Mouse (Mus musculus) forebrain, embryonic 13.5 days (tissue): ENCODE data around the gene Strap. TPM values are rescaled to one million over a fixed set of nuclear protein-coding genes. Genes with fewer than 3 reads are reported as not detected.

ENCODE experiments used
- ATAC-seq: fragments of 200-750 bp; cut with Nextera tagmentation; 2 replicates; pipeline ENCODE4 v1.8.0; 2017
- H3K27ac ChIP-seq: fragments of 300-500 bp; sonication (generic); 2 replicates; pipeline ENCODE4 v1.5.1; 2015; ENCODE audit warnings: inconsistent platforms, mild to moderate bottlenecking, moderate library complexity
- H3K27me3 ChIP-seq: fragments of 300-500 bp; sonication (generic); 2 replicates; pipeline ENCODE4 v1.6.1; 2015; ENCODE audit warnings: mild to moderate bottlenecking, inconsistent platforms
- H3K36me3 ChIP-seq: fragments of 300-500 bp; sonication (generic); 2 replicates; pipeline ENCODE4 v1.6.1; 2015; ENCODE audit warnings: mild to moderate bottlenecking, inconsistent platforms; ENCODE audit not compliant: poor library complexity, severe bottlenecking
- H3K4me1 ChIP-seq: fragments of 300-500 bp; sonication (generic); 2 replicates; pipeline ENCODE4 v1.6.1; 2015; ENCODE audit warnings: inconsistent platforms
- H3K4me2 ChIP-seq: fragments of 300-500 bp; sonication (generic); 2 replicates; pipeline ENCODE4 v1.6.1; 2015; ENCODE audit warnings: inconsistent platforms, mild to moderate bottlenecking, moderate library complexity
- H3K4me3 ChIP-seq: fragments of 300-500 bp; sonication (generic); 2 replicates; pipeline ENCODE4 v1.5.1; 2015; ENCODE audit warnings: mild to moderate bottlenecking, inconsistent platforms
- H3K9ac ChIP-seq: fragments of 300-500 bp; sonication (generic); 2 replicates; pipeline ENCODE4 v1.6.1; 2015; ENCODE audit warnings: mild to moderate bottlenecking, inconsistent platforms
- H3K9me3 ChIP-seq: fragments of 300-500 bp; sonication (generic); replicated peaks from 2 replicates; pipeline ENCODE4 v1.6.1; 2016; ENCODE audit warnings: inconsistent platforms
- whole genome bisulfite sequencing: fragments of 180-500 bp; shearing (Covaris S2); methylation state at CpG from one replicate; pipeline ENCODE4 v1.1.7; 2015; 5-methylcytosine and 5-hydroxymethylcytosine counted together
- polyA plus RNA-seq: library from polyadenylated mRNA; unstranded; fragments of >200 nt; fragmentation: Nextera tagmentation; extraction: Ambion mirVana; gene quantifications from 2 replicates; pipeline ENCODE4 v1.2.1, GENCODE M21; 2015

Gene Strap
- polyA plus RNA-seq, 1 experiment from 2014 or later: 194 TPM

GRCm38 (mm10) chr6:137760966-137761365 is 26.1 kb downstream of the Strap start:
- Histone ChIP-seq H3K27me3 (no peaks in the 10 kb centered on the region), H3K9me3 (no peaks in the 10 kb centered on the region), H3K9ac (no peak overlapping the region), H3K36me3 (no peaks in the 10 kb centered on the region), H3K4me2 (no peak overlapping the region; the same call in 1 of the 2 replicates), H3K4me3 (no peak overlapping the region), H3K4me1 (peaks cover 5% of the 10 kb centered on the region; the same call in 1 of the 2 replicates), H3K27ac (no peak overlapping the region)
- ATAC-seq: no peak
- WGBS: 57% methylated on average over 15 of the region's 15 CpGs

DNA sequence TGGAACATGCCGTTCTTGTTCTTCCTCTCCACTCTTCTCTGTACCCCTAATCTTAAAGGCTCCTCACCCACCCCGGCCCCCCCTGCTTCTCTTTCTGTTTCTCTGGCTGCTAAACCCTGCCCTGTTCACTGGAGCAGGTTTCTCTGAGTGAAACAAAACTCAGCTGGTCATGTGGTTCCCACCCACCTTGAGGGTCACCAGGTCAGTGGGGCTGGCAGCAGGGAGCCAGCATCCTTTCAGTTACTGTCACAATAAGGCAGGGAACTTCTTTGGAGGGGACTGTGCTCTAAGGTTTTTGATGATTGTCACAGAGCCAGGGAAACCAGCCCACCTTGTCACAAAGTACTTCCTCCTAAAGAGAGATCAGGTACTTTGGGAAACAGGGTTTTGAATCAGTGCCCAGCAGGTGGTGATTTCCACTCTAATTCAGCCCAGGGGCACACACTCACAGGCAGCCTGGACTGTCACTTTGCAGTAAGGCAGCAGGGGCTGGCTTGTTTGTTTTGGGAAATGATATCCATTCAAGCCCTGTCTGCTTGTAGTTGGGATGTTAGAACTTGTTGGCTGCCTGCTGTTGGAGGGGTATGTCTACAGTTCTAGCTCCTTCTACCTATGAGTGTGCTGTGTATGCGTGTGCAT is 29.8 kb downstream of the Strap start:
- Histone ChIP-seq H3K9me3 (no peaks in the 10 kb centered on the region), H3K27me3 (no peaks in the 10 kb centered on the region), H3K27ac (no peak overlapping the region), H3K4me3 (no peak overlapping the region), H3K36me3 (no peaks in the 10 kb centered on the region), H3K4me1 (peaks cover 5% of the 10 kb centered on the region; the same call in 1 of the 2 replicates), H3K4me2 (no peak overlapping the region), H3K9ac (no peak overlapping the region)
- peak; percentile 37; the same call in 1 of the 2 replicates for ATAC-seq
- WGBS: 38% methylated on average over 3 of the region's 3 CpGs

DNA sequence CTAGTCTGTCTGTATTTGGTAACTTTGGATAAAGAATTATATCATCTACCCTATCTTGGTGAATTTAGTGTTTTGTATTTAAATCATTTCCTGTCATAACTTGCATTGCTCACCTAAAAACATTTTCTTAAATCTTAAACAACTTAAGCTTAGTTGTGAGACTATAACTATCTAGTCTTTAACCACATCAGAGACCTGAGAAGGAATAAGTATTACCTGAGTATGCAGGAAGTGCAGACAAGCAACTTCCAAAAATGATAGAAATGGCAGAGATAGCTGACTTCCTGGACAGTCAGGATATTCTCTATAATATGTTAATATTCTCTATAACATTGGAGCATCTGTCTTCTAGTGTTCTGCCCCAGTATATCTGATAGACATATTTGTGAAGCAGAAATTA is 31.3 kb downstream of the Strap start:
- Histone ChIP-seq H3K9me3 (no peaks in the 10 kb centered on the region), H3K36me3 (no peaks in the 10 kb centered on the region), H3K27ac (no peak overlapping the region)

GRCm38 (mm10) chr6:137771621-137772250 is 36.9 kb downstream of the Strap start:
- H3K4me3 ChIP-seq: no peak overlapping the region
- H3K9ac ChIP-seq: no peak overlapping the region
- H3K4me2 ChIP-seq: no peak overlapping the region
- ATAC-seq: no peak
- WGBS: 88% methylated on average over 3 of the region's 3 CpGs
- no peaks in the 10 kb centered on the region for H3K36me3 ChIP-seq
- no peak overlapping the region for H3K27ac ChIP-seq
- no peaks in the 10 kb centered on the region for H3K4me1 ChIP-seq
- H3K27me3 ChIP-seq: no peaks in the 10 kb centered on the region
- H3K9me3 ChIP-seq: no peaks in the 10 kb centered on the region

More for the DNA sequence above, 31.3 kb downstream of the Strap start:
- H3K4me2 ChIP-seq: no peak overlapping the region
- H3K4me3 ChIP-seq: no peak overlapping the region
- H3K27me3 ChIP-seq: no peaks in the 10 kb centered on the region
- no peak overlapping the region for H3K9ac ChIP-seq
- H3K4me1 ChIP-seq: peaks cover 5% of the 10 kb centered on the region; the same call in 1 of the 2 replicates
- ATAC-seq: no peak

DNA sequence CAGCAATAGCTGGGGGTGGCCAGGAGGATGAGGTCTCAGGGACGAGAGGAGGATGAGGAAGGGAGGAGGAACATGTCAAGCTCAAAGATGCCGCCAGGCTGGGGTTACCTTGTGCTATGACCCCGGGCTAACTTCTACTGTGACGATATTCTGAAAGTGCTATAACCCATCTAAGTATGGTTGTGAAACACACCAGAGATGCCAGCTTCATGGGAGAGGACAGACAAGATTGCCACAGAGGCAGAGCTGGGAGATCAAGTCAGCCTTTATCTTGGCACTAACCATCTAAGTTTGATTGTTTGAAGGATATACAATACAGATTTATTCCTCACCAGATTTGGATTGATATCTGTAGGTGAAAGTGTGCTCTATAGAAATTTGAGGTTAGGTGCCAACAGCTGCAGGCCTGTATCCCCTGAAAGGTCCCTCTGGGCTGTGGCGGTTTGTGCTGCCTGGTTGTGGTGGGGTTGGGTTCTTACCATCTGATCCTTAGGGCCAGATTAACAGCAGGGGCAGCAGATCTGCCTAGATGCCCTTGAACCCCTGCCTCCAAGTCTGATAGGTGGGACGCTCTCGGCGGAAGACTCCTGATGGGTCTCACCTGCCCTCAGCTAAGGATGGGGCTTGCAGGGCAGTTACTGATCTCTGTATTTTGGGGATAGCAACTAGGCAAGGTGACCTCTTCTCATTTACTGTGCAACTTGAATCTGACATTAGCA is 38.2 kb downstream of the Strap start:
- H3K9ac ChIP-seq: no peak overlapping the region
- H3K4me1 ChIP-seq: no peaks in the 10 kb centered on the region
- 92% methylated on average over 8 of the region's 8 CpGs for WGBS
- no peaks in the 10 kb centered on the region for H3K9me3 ChIP-seq
- no peaks in the 10 kb centered on the region for H3K27me3 ChIP-seq
- no peak overlapping the region for H3K4me2 ChIP-seq
- no peak for ATAC-seq
- no peaks in the 10 kb centered on the region for H3K36me3 ChIP-seq
- no peak overlapping the region for H3K4me3 ChIP-seq
- no peak overlapping the region for H3K27ac ChIP-seq

GRCm38 (mm10) chr6:137773637-137774028 is 38.8 kb downstream of the Strap start:
- no peak for ATAC-seq
- Histone ChIP-seq H3K4me3 (no peak overlapping the region), H3K9me3 (no peaks in the 10 kb centered on the region), H3K36me3 (no peaks in the 10 kb centered on the region), H3K4me2 (no peak overlapping the region), H3K27me3 (no peaks in the 10 kb centered on the region), H3K27ac (no peak overlapping the region), H3K9ac (no peak overlapping the region), H3K4me1 (no peaks in the 10 kb centered on the region)
- 92% methylated on average over 6 of the region's 6 CpGs for WGBS

DNA sequence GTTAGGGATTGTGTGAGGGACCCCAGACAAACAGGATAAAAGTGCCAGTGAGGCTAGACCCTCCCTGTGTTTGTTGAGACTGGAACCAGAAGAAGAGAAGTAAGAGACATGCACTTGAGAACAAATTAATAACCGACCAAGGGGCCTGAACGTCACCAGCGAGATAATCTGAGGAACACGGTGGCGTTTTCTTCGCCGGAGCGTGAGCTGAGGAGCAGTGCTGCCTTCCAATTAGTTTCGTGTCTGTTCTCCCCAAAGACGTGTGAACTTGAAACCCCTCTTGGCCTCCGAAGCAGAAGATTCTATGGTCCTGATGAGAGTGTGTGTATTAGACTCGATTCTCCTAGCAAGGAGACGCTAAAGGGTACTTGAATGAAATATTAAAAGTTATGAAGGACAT is 39.3 kb downstream of the Strap start:
- no peaks in the 10 kb centered on the region for H3K36me3 ChIP-seq
- H3K9ac ChIP-seq: no peak overlapping the region
- H3K4me1 ChIP-seq: no peaks in the 10 kb centered on the region
- no peak overlapping the region for H3K27ac ChIP-seq
- no peaks in the 10 kb centered on the region for H3K27me3 ChIP-seq
- H3K4me3 ChIP-seq: no peak overlapping the region
- H3K9me3 ChIP-seq: no peaks in the 10 kb centered on the region
- H3K4me2 ChIP-seq: no peak overlapping the region
- ATAC-seq: no peak
- WGBS: 91% methylated on average over 13 of the region's 13 CpGs

DNA sequence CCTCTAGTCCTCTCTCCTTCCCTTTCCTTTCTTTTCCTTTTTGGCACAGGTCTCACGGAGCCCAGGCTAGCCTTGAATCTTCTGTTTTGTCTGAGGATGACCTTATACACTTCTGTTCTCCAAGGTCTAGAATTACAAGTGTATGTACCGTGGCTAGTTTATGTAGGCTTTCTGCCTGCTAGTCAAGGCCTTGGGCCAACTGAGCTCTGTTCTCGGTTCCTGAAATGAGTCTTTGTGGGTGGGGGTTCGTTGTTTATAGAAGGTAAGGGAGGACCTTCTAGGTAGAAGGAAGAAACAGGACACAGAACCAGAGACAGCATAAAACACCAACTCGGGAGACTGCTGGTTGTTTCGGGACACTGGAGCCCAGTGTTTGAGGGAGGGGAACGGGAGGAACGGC is 40.3 kb downstream of the Strap start:
- Histone ChIP-seq H3K27ac (no peak overlapping the region), H3K4me3 (no peak overlapping the region), H3K9ac (no peak overlapping the region), H3K27me3 (no peaks in the 10 kb centered on the region), H3K9me3 (no peaks in the 10 kb centered on the region), H3K4me1 (no peaks in the 10 kb centered on the region), H3K36me3 (no peaks in the 10 kb centered on the region), H3K4me2 (no peak overlapping the region)
- no peak for ATAC-seq
- 93% methylated on average over 8 of the region's 8 CpGs for WGBS

DNA sequence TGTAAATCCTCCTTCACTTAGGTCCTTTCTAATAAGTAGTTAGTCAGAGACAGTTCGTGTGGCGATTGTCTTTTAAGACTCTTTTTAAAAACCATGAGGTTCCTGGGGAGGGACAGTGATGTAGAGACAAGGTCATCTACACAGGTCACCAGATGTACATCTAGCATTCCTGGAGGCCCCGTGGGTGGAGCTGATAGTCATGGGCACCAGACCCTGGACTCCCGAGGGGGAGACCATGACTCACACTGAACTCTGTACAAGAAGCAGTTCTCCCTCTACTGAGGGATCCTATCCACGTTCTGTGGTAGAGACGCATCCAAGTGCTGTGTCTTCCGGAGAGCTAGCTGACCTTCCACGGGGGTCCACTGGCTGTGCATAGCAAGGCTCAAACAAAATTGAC is 42.1 kb downstream of the Strap start:
- H3K9me3 ChIP-seq: no peaks in the 10 kb centered on the region
- H3K9ac ChIP-seq: no peak overlapping the region
- 93% methylated on average over 8 of the region's 8 CpGs for WGBS
- H3K27ac ChIP-seq: no peak overlapping the region
- no peaks in the 10 kb centered on the region for H3K27me3 ChIP-seq
- no peaks in the 10 kb centered on the region for H3K36me3 ChIP-seq
- H3K4me3 ChIP-seq: no peak overlapping the region
- no peak for ATAC-seq
- H3K4me2 ChIP-seq: no peak overlapping the region
- no peaks in the 10 kb centered on the region for H3K4me1 ChIP-seq

- Histone ChIP-seq H3K36me3 (no peaks in the 10 kb centered on the region), H3K4me1 (no peaks in the 10 kb centered on the region), H3K9ac (no peak overlapping the region), H3K27ac (no peak overlapping the region), H3K4me2 (no peak overlapping the region), H3K9me3 (no peaks in the 10 kb centered on the region), H3K27me3 (no peaks in the 10 kb centered on the region), H3K4me3 (no peak overlapping the region)
- 93% methylated on average over 7 of the region's 7 CpGs for WGBS
- no peak for ATAC-seq
These were observed 49.2 kb downstream of the Strap start for GRCm38 (mm10) chr6:137783899-137784637.

- Histone ChIP-seq H3K4me1 (0 out of 2 replicates have a peak, but pooled peaks cover 7% of the 10 kb centered on the region), H3K9ac (no peak overlapping the region), H3K27me3 (no peaks in the 10 kb centered on the region), H3K4me3 (no peak overlapping the region), H3K4me2 (no peak overlapping the region), H3K27ac (no peak overlapping the region), H3K9me3 (no peaks in the 10 kb centered on the region), H3K36me3 (no peaks in the 10 kb centered on the region)
- 88% methylated on average over 9 of the region's 9 CpGs for WGBS
- no peak for ATAC-seq
These were observed 54.2 kb downstream of the Strap start for GRCm38 (mm10) chr6:137788976-137789590.
